Mouse (Mus musculus): Measurements from ENCODE around the gene Krt18.
"Not testable (repeated sequence)": the region's sequence is repeated elsewhere in the genome, so short reads cannot be mapped to it uniquely, and the experiment has no call there.

Gene Krt18

DNA sequence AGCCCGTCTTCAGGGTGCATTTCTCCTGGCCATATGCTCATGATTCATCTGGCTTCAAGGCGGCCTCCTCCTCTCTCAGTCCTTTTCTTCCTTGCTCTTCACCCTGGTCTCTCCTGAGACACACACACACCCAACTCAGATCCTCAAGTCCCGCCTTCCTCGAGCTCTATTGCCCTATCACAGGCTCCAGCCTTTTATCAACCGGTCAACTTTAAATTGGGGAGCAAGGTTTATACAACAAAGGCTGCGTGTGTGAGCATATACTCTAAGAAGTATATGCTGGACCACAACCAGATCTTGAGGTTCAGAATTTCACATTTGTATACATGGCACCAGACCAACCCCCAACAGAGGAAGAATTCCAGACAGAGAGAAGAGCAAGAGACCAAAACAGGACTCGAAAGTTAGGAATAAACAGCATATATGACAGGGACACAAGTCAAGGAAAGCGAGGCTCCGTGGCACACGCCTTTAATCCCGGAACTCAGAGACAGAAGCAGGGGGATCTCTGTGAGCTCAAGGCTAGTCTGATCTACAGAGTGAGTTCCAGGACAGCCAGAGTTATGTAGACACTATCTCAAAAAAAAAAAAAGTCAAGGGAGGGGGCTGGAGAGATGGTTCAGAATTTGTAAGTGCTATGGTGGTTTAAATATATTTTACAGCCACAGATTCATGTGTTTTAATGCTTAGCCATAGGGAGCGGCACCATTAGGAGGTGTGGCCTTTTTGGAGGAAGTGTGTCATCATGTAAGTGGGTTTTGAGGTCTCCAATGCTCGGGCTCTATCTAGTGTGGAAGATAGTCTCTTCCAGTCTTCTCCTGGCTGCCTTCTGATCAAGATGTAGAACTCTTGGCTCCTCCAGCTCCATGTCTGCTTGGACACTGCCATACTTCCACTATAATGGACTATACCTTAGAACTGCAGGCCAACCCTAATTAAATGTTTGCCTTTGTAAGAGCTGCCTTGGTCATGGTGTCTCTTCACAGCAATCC is 42.8 kb downstream of the Krt18 start:
- DNase-seq = no peak

GRCm38 (mm10) chr15:102072963-102073558 is 45.1 kb downstream of the Krt18 start:
- no peak for DNase-seq

GRCm38 (mm10) chr15:102073559-102074069 is 45.6 kb downstream of the Krt18 start, which contains the start of gene Eif4b:
Gene Eif4b, plus strand, starts transcription at chr15:102073773.
- DNase-seq = peak; percentile 100

GRCm38 (mm10) chr15:102074070-102074731 is 46.2 kb downstream of the Krt18 start:
- peak; percentile 83 for DNase-seq

DNA sequence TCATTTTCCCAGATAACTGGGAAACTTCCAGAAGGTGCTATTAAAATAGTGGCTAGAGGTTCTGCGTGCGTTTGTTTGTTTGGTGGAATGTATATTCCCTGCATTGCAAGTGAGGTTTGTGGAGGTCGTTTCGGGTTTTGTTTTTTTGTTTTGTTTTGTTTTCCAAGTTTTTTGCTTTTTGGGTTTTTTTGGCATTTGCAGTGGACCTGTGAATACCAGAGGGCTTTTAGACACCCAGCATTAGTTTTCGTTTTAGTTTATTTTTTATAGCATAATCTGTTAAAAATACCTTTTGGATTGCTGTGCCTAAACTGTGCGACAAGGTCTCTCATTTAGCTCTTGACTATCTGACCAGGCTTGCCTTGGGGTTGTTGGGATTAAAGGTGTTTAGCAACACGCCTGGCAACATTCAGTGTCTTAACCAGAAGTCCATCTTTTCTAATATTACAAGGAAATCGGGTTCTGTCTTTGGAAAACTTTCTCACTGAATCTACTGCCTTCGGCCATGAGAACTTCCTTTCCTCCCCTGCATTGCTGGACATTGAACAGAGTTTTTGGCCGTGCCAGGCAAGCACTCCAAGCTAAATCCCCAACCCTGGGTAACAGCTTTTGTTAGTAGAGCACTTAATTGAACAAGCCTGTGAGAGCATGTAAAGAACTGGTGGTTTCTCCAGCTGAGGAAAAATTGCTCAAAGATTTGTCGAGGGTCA is 47.1 kb downstream of the Krt18 start:
- DNase-seq = no peak

- DNase-seq = no peak
These were observed 49.2 kb downstream of the Krt18 start for GRCm38 (mm10) chr15:102077111-102077677.

GRCm38 (mm10) chr15:102079221-102079620 is 51.2 kb downstream of the Krt18 start:
- no peak for DNase-seq

GRCm38 (mm10) chr15:102079924-102080323 is 51.9 kb downstream of the Krt18 start:
- DNase-seq = not testable (repeated sequence)

GRCm38 (mm10) chr15:102080429-102080828 is 52.4 kb downstream of the Krt18 start:
- DNase-seq = no peak
